Mouse (Mus musculus) c-Kit-positive CD71-positive TER-119-negative erythroid progenitor cells, embryonic 14.5 days (primary cell): ENCODE measurements around the gene Fgd6.

ENCODE experiments used
- DNase-seq: peaks from one replicate; pipeline ENCODE4 v3.0.0-alpha.2; 2013; ENCODE audit warnings: low read depth

Fgd6 gene

GRCm38 (mm10) chr10:94045301-94045700 is 9.5 kb downstream of the Fgd6 start:
- no peak for DNase-seq

- no peak for DNase-seq
Measured at GRCm38 (mm10) chr10:94047024-94047423, 11.2 kb downstream of the Fgd6 start.

- DNase-seq: peak; percentile 57
Measured at GRCm38 (mm10) chr10:94047845-94048559, 12.2 kb downstream of the Fgd6 start.

- DNase-seq: no peak
Measured at GRCm38 (mm10) chr10:94049121-94049520, 13.3 kb downstream of the Fgd6 start.

GRCm38 (mm10) chr10:94050736-94051135 is 14.9 kb downstream of the Fgd6 start:
- no peak for DNase-seq

- no peak for DNase-seq
Measured at GRCm38 (mm10) chr10:94056487-94056886, 20.7 kb downstream of the Fgd6 start.

- no peak for DNase-seq
Measured at GRCm38 (mm10) chr10:94059618-94060055, 23.8 kb downstream of the Fgd6 start.

- no peak for DNase-seq
Measured at GRCm38 (mm10) chr10:94060190-94060589, 24.4 kb downstream of the Fgd6 start.

GRCm38 (mm10) chr10:94062357-94062756 is 26.6 kb downstream of the Fgd6 start:
- DNase-seq: no peak

GRCm38 (mm10) chr10:94066896-94067295 is 31.1 kb downstream of the Fgd6 start:
- DNase-seq: no peak

GRCm38 (mm10) chr10:94068701-94069100 is 32.9 kb downstream of the Fgd6 start:
- no peak for DNase-seq

GRCm38 (mm10) chr10:94071641-94072040 is 35.8 kb downstream of the Fgd6 start:
- DNase-seq: no peak

- DNase-seq: peak; percentile 34
Measured at GRCm38 (mm10) chr10:94072261-94072915, 36.6 kb downstream of the Fgd6 start.

GRCm38 (mm10) chr10:94072916-94073465 is 37.2 kb downstream of the Fgd6 start:
- peak; percentile 69 for DNase-seq

GRCm38 (mm10) chr10:94076966-94077825 is 41.4 kb downstream of the Fgd6 start:
- no peak for DNase-seq

- DNase-seq: no peak
Measured at GRCm38 (mm10) chr10:94080740-94081139, 44.9 kb downstream of the Fgd6 start.

- no peak for DNase-seq
Measured at GRCm38 (mm10) chr10:94082040-94082734, 46.4 kb downstream of the Fgd6 start.

- no peak for DNase-seq
Measured at GRCm38 (mm10) chr10:94086315-94086714, 50.5 kb downstream of the Fgd6 start.

GRCm38 (mm10) chr10:94087367-94088077 is 51.7 kb downstream of the Fgd6 start:
- peak; percentile 28 for DNase-seq

- no peak for DNase-seq
Measured at GRCm38 (mm10) chr10:94090032-94090431, 54.2 kb downstream of the Fgd6 start.

GRCm38 (mm10) chr10:94093534-94093933 is 57.7 kb downstream of the Fgd6 start:
- DNase-seq: no peak
